Mouse (Mus musculus) adrenal gland (tissue): ENCODE measurements around the gene Plxnc1.

Source experiments
- intact Hi-C: fragments of 180-260 bp; cut with DNase I; formaldehyde crosslinking; loops from one replicate; pipeline ENCODE4 v1.15.1; 2025

The Plxnc1 gene

DNA sequence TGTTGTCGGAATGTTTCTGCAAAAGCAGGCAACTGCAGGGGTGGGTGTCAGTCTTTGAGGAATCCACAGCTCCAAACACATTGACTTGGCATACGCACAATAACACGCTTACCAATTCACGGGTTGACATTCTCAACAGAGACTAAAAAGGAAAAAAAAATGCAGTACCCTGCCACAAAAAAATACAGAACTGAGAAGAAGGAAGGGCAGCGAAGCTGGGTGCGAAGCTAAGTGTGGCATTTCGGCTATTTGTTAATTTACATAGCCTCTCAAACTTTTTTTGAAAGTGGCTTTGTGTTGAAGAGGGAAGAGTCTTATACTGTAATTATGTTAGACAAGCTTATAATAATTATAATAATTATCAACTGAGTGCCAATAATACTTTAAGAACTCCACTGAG lies 13.1 kb upstream of the Plxnc1 start:
- intact Hi-C loops, result loop anchor here (2.0 to 5.0 kb wide), 2 partner anchors 250 to 335 kb away; no protein-coding TSS in a partner anchor

DNA sequence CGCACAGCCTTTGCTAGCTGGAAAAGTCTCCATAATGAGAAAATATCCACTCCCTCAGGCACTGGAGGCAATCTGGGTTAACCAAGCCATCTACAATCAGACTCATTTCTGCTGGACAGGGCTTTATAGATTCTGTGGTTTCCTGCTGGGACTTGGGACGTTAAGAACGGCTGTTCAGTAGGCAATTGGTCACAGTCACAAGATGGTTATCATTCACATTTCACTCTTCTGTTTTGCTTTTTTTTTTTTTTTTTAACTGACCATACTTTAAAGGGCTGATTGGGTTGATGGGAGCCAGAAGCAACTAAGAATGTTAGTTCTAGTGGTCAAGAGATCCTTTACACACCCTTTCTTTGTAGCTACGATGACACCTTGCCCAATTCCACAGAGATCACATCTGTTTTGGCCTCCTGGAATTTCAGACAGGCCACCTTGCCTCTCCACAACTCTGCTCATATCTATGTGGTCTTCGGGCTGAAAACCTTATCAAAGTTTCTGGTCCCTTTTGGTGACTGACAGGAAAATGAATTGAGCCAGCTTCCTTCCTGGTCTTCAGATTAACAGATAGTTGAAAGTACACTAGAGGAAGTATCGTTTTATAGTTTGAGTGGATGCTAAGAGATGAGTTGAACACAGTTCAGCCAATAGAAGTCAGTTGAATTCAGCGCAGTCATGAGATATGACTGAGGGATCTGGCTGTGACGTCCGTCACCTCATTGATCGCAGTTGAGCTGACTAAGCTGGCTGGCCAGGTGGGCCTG lies 3.5 kb upstream of the Plxnc1 start:
- intact Hi-C loops, result no loop called here

DNA sequence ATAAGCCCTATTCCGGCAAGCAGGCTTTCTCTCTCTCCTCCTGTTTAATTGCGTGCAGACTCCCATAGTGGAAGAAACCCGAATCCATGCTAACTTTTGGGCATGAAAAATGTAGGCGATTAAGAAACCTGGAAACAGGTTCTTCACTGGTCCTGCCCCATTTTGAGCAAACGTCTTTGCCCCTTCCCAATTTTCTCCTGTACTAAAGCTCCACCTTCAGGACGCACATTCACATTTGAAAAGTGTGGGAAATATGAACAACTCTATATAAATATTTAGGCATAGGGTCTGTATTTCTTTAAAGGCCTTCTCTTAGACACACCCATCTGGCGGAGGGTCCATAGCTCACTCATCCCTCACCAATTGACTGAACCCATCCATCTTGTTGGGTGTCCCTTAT lies 2.8 kb upstream of the Plxnc1 start:
- intact Hi-C loops, result no loop called here

DNA sequence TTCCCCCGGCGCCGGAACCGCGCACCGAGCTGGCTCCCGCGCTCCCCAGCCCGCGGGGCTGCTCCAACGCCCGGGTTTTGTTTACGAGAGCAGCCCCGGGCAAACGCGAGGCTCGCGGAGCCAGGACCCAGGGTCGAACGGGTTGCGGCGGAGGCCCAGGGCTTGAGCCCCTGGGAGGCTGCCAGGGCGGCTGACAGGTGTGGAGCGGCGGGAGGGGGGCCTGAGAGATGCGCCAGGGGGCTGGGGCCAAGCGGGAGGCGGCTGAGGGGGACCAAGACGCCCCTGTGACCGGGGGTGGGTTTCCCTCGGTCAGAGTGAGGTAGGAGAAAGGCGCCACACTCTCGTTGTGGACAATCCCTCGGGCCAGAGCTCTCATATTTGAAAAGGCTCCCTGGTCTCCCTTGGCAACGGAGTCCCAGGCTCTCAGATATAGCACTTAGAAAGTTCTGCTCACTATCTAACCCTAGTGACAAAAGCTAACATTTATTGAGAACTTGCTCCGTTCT lies 624 bp upstream of the Plxnc1 start:
- intact Hi-C loops, result no loop called here

DNA sequence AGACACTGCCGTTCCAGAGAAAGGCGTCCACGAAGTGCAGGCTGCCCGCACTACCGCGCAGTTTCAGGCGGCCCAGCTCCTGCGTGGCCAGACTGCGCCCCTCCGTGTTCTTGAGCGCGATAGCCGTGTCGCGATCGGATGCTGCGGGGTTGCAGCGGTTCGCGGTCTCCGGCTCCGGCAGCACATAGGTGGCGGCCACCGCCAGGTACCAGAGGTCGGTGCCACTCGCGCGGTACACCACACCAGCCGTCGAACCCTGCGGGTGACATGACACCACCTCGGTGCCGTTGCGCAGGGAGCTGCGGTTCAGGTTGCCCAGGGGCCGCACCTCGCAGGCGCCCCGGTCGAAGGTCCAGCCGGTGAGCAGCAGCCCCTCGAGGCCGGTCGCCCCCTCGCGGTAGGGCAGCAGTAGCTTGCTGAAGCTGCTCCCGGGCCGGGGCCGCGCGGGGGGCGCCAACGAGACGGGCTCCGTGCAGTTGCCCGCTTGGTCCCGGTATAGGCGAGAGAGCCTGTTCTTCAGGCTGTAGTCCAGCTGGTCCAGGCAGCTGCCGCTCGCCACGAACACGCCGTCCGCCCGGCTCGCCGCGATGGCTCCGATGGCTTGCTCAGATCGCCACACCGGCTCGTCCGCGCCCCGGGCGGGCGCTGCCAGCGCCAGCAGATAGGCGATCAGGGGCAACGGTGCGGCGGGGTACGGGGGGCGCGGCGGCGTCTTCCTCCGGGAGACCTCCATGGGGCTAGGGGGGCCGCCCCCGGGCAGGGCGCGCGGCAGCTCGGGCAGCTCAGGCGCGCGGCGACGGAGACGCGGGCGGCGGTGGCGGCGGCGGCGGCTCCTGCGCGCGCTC lies 567 bp downstream of the Plxnc1 start:
- intact Hi-C loops, result no loop called here

DNA sequence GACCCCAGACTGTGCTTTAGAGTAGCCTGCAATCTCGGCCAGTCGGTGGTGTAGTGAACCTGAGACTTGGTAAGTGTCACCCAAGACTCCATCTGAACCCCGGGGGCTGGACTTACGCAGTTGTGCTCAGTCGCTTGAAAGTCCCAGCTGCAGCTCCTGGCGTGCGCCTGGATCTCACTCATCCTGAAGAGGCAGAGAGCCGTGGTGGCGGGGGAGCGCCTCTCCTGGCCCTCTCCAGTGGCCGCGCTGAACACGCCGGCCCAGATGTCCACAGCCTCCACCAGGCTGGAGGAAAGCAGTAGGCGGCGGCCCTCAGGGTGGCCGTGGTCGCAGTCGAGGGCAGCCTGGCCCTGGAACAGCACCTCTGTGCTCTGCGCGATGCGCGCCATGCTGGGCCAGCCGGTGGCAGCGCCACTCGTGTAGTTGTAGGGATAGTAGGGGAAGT lies 1.2 kb downstream of the Plxnc1 start:
- intact Hi-C loops, result no loop called here

DNA sequence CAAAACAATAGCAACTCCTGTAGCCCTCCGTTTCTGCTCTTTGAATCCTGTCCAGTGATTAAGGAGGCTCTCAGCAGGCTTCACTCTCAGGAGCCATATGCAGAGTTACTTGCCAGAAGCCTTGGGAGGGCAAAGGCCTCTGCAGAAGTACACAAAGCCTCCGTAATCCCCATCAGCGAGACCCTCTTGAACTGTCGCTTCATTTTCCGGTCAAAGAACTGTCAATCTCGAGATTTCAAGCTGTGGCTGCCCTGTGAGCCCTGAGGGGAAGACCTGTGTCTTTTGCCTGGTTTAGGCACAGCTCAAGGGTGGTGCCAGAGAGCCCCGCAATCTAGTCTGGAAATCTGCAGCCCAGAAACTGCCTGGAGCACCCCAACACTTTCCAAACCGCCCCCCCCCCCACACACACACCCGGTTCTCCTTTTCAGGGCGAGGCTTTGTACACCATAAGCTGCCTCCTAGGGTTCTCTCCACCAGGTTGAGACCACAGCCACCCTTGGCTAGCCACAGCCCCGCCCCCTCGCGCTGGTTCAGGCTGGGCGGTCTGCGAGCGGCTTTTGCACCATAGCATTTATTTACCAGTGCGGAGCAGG lies 2.1 kb downstream of the Plxnc1 start:
- intact Hi-C loops, result no loop called here

DNA sequence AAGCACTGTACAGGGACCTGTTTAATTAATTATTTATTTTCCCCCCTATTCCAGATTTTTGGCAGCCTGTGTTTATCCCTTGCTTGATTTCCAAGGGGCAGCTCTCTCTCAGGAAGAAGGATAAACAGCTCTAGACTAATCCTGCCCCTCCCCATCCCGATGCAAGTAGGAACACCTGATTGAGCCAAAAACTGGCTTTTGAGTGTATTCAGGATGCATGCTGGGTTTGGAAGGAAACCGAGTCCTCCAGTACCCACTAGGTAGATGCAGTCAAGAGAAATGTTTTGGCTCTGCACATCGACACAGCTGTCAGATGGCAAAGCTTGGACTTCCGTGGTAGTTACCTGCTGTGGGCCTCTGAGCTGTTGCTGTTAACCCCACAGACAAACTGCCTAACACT lies 3.1 kb downstream of the Plxnc1 start:
- intact Hi-C loops, result no loop called here

DNA sequence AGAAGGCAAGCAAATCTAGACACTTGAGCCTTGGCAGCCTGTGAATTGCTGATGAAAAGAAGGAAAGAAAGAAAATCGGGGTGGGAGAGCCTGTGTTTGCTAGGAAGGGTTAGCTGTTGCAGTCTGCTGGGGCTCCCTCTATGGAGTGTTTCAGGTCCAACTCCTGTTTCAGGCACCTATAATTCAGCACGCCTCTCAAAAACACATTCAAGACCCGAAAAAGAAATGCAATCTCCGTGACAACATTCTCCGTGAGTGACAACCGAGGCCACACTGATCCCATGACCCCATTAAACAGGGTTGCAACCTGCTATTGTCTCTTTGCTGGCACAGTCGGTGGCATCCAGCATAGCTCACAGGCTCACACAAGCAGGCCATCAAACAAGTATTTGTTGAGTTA lies 3.8 kb downstream of the Plxnc1 start:
- intact Hi-C loops, result no loop called here

DNA sequence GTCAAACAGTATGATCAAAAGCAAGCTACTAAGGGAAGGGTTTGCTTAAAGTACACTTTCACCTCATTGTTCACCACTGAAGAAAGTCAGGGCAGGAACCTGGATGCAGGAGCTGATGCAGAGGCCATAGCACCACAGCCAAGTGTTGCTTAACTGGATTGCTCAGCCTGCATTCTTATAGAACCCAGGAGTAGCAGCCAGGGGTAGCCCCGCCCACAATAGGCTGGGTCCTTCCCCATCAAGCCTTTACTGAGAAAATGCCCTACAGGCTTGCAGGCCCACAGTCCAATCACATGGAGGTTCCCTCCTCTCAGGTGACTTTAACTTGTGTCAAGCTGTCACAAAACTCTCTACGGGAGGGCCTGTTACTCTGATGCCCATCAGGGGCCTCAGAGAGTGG lies 4.6 kb downstream of the Plxnc1 start:
- intact Hi-C loops, result no loop called here

DNA sequence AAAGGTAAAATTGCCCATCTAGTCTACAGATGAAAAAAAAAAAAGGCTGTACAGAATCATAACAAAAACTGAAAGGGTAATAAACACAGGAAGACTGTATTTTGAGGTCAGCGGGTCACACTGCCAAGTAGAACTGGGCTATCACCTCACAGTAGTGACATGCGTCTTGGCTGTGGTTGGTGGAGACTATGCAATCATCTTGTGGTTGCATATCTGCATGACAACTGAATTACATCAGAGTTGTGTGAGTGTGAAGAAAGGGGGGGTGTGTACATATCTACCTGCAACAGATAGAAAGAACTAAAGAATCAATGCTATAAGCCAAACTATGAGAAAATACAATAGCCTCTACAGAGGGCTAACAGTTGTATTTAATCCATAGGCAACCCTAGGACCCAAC lies 5.7 kb downstream of the Plxnc1 start:
- intact Hi-C loops, result no loop called here

DNA sequence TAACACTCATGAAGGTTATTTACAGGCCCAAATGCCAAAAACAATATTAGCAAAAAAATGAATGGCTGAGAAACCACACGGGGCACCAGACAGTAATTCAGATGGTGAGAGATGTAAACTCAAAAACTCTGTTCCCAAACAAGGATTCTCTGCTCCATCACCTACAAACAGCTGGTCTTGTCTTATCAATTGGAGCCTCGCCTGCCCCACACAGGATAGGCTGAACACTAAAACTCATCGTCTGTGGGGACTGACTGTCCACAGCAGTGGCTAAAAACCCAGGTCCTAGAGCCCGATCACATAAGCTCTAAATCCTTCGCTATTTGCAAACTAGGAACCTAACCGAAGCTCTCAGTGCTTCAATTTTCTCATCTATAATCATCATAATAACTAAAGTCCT lies 6.3 kb downstream of the Plxnc1 start:
- intact Hi-C loops, result no loop called here

DNA sequence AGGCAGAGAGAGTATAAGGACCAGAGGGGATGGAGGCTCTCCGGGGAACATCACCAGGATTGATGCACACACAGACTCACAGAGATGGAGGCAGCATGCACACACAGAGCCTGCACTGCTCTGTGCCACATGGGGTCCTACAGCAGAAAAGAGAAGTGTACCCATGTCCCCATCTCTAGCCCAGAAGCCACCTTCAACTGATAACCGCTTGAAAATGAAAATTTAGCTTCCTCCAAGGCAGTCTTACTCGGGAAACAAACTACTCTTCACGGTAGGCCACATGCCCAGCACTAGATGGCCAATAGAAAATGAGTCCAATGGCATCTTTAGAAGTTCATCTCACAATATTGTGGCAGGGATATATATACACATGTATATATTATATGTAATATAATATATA lies 9.4 kb downstream of the Plxnc1 start:
- intact Hi-C loops, result no loop called here

DNA sequence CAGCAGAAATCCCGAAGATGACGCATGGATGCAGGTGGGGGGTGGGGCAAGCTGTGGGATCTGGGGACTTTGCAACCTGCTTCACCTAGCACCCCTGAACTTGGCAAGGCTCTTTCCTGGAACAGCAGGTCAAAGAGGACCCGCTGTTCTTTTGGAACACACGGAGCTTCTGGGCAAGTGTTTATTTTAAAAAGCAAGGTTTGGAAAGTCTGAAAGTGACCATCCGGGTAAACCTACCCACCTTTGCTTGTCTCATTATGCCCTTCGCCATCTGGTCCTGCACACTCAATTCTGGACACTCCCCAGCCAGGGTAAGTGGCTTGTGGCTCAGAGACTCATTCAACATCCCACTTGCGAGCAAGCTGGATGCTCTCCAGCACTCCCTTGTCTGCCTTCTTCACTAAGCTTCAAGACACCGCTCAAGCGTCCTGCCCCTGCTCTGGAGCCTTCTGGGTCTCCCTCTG lies 10.5 kb downstream of the Plxnc1 start:
- intact Hi-C loops, result no loop called here

DNA sequence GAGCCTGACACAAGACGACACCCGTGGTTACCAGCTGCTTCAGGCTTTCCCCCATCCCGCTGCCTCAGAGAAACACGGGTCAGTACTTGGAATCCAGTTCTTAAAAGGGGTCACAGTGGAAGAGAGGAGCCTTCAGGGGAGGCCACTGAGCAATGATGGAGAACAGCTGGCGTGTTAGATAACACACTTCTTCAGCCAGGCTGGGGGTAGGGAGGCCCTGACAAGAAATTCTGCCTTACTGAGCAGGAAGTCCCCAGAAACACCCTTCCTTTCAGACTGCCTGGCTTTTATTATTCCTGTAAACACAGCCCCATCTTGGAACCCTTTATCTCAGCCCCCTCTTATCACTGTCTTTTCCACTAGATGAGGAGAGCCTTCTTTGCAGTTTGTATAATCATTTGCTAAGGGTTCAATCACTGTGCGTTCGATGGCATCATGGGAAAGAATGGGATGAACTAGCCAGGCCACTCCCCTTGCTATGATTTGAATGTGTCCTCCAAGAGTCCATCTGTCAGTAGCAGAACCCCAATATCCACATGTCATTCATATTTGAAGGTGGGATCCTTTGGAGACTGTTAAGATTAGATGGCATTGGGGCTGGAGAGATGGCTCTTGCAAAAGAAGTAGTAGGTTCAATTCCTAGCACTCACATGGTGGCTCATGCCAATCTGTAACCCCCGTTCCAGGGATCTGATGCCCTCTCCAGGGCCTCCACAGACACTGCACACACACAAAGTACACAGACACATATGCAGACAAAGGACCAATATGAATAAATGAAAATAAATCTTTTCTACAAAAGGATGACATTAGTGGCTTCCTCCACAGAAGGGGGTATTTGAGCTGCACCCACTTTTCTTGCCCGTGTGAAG lies 12.4 kb downstream of the Plxnc1 start:
- intact Hi-C loops, result no loop called here

DNA sequence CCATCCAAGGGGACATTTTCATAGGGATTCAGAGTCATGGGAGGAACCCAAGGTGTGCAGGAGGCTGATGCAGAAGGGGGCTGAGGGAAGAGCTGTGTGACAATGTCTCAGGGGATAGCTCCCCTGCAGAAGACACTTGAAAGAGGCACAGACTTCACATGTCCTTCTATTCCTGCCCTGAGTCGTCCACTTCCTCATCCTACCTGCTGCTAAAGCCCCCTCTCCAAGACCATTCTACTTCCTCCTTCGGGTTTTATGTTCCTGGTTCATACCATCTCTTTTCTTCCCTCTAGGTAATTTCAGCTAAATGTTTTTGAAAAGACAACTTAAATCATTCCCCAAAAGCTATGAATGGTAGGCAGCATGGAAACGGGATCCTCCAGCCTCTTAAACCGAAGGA lies 16.5 kb downstream of the Plxnc1 start:
- intact Hi-C loops, result no loop called here

DNA sequence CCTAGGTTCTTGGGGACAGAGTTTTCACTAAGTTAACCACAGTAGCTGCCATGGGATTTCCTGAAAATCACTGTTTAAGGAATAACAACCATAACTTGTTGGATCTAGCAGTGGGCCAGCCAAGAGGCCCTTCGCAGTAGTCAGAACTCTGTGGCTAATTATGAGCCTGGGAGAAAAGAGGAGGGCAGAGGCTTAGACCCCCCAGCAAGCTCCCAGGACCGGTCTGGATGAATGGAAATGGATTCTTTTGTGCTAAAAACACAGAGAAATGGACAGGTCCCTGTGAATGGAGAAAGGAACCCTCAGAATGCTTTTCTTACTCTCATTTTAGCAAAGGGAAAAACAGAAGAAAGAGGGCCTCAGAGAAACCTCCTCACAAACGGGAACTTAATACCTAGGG lies 18.3 kb downstream of the Plxnc1 start:
- intact Hi-C loops, result no loop called here

DNA sequence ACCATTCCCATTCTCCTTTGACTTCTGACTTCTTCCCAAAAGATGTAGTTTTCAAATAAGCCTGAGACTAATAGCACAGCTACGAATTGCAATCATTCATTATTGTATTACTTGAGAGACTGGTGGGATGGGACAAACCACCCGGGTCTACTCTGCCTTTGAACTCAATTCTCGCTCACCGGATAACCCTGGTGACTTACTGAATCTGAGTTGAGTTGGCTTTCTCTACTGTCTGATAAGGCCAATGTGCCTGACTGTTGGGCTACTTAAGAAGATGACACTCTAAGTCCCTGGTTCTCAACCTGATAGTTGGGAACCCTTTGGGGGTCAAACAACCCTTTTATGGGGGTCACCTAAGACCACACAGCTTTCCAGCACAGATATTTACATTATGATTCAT lies 19.8 kb downstream of the Plxnc1 start:
- intact Hi-C loops, result no loop called here

DNA sequence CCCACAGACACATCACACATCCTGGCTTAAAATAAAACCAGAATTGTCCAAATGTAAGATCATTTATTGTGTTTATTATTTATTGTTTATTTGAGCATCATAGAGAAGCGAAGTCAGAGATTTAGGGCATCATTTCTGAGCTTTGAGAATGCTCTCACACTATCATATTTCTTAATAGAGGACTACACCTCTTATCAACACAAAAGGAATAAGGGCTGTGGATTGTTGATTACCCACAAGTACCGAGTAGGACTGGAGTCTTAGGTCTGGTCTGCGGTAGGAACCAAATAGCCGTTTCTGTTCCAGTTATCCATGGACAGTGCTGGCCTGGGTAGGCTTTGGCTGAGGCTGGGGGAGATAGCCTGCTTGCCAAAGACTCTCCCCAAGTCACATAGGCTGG lies 20.2 kb downstream of the Plxnc1 start:
- intact Hi-C loops, result no loop called here

DNA sequence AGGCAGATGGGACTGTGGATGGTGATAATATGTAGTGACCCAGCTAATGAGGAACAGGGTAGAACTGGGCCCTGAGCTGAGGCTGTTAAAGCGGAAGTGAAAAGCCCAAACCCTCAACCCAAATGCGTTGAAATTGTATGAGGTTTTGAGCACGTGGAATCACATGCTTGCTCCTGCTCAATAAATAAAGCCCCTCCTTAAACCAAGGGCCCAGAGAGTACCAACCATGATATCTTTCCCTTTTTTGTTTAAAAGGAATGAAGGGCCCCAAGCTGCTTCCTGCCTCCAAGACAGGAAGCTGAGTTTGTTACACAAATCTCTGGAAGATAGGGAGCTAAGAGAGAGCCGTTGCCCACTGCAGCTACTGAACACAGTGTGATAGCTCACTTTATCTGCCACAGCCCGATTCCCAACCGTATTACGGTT lies 21.3 kb downstream of the Plxnc1 start:
- intact Hi-C loops, result no loop called here

DNA sequence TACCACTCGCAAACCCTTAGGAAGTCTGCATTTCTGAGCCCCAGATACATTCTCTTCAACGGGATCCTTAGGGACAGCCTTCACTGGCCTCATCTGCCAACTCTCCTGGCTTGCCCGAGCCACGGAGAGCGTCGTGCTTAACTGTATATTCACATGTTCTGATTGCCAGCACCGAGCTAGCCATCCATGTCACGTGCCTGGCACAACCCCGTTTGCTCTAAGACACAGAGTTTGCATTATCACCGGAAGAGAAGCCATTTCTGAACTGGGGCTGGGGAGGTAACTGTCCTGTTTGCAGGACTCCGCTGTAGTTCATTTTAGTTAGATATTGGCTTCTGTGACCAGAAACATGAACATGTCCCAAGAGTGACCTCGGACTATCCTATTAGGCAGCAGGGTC lies 21.8 kb downstream of the Plxnc1 start:
- intact Hi-C loops, result no loop called here
